Mouse (Mus musculus): ENCODE measurements around the gene Vmn1r228. TPM values are rescaled to one million over a fixed set of nuclear protein-coding genes. Genes with fewer than 3 reads are reported as not detected.

Gene Vmn1r228
- total RNA-seq (2014; fragmentation: Nextera tagmentation) (not detected in 2 replicates), total RNA-seq (2017) (not detected in 2 replicates)

DNA sequence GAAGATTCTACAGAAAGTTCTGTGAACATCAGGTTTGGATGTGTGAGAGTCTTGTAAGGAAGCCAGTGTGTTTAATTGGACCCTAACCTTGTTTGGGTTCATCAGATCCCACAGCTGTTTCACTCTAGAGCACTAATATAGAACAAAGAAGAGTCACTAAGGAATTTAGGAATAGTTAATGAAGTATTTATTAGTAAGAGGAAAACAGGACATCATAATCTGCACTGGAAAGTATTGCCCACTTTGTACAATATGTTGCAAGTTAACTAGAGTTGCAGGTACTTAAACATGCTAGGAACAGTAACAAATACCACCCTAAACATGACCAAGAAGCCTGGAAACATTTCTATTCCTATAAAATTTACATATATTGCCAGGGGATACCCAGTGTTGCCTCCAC is at the start of gene Vmn1r228:
Gene Vmn1r228 (minus strand): TSS at position 101 of the 400 bp plus-strand sequence.
- ATAC-seq (replicated peaks; ENCODE audit: low FRiP score, low TSS enrichment, poor library complexity, severe bottlenecking): no peak

DNA sequence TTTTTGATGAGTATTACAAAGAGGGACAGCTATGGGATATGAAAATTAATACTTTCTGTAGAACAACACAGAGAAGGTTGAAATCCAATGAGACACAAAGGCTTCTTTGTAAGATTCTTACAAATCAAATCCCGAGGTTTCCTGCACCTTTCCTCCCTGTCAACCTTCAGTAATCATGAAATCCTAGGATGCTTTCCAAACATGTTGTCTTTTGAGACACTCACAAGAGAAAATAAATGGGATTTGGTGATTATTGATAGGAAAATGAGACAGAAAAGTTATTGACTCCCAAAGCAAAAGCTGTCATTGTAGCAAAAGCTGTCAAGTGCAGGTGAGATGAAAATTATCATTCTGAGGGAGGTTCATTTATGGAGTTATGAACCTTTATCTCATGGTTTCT is 25.3 kb upstream of the Vmn1r228 start, which contains the start of gene Vmn1r229:
Gene Vmn1r229 (plus strand): TSS at position 301 of the 400 bp plus-strand sequence.
- no peak for ATAC-seq (replicated peaks; ENCODE audit: low FRiP score, low TSS enrichment, poor library complexity, severe bottlenecking)

DNA sequence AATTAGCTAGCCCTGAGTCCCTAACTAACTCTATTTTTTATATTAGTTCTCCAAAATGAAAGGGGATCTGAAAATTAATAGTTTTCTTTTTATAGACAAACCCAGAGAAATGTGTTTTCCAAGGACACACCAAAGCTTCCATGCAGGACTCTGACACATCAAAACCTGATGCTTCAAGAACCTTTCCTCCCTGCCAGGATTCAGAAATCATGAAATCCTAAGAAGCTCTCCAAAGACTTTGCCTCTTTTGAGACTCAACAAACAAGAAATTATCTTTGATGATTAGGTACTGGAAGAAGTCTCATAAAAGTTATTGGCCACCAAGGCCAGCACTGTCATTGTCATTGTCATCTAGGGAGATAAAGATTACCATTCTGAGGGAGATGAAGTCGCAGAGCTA is 56.4 kb downstream of the Vmn1r228 start, which contains the start of gene Vmn1r227:
Gene Vmn1r227 (plus strand): TSS at position 301 of the 400 bp plus-strand sequence.
- ATAC-seq (replicated peaks; ENCODE audit: low FRiP score, low TSS enrichment, poor library complexity, severe bottlenecking): no peak

Other genes with a start within 250 kb of the Vmn1r228 start
- not detected in 2 replicates for gene Vmn2r109, start 221.4 kb downstream of the Vmn1r228 start, total RNA-seq (2014; fragmentation: Nextera tagmentation)
- gene Vmn2r109, start 221.4 kb downstream of the Vmn1r228 start, total RNA-seq (2017): not detected in 2 replicates
- gene Vmn2r110, start 189.7 kb downstream of the Vmn1r228 start, total RNA-seq (2014; fragmentation: Nextera tagmentation): not detected in 2 replicates
- gene Vmn2r110, start 189.7 kb downstream of the Vmn1r228 start, total RNA-seq (2017): under 0.01 TPM in 1 of 2 replicates, not detected in the other
- not detected in 2 replicates for gene Fpr-rs3, start 161.3 kb downstream of the Vmn1r228 start, total RNA-seq (2014; fragmentation: Nextera tagmentation)
- not detected in 2 replicates for gene Fpr-rs3, start 161.3 kb downstream of the Vmn1r228 start, total RNA-seq (2017)
- not detected in 2 replicates for gene Vmn1r226, start 103.3 kb downstream of the Vmn1r228 start, total RNA-seq (2014; fragmentation: Nextera tagmentation)
- not detected in 2 replicates for gene Vmn1r226, start 103.3 kb downstream of the Vmn1r228 start, total RNA-seq (2017)
- not detected in 2 replicates for gene Vmn1r227, start 56.3 kb downstream of the Vmn1r228 start, total RNA-seq (2014; fragmentation: Nextera tagmentation)
- not detected in 2 replicates for gene Vmn1r227, start 56.3 kb downstream of the Vmn1r228 start, total RNA-seq (2017)
- gene Vmn1r229, start 25.4 kb upstream of the Vmn1r228 start, total RNA-seq (2014; fragmentation: Nextera tagmentation): not detected in 2 replicates
- gene Vmn1r229, start 25.4 kb upstream of the Vmn1r228 start, total RNA-seq (2017): not detected in 2 replicates
- not detected in 2 replicates for gene Vmn1r230, start 54.3 kb upstream of the Vmn1r228 start, total RNA-seq (2014; fragmentation: Nextera tagmentation)
- not detected in 2 replicates for gene Vmn1r230, start 54.3 kb upstream of the Vmn1r228 start, total RNA-seq (2017)
- not detected in 2 replicates for gene Vmn1r231, start 118.9 kb upstream of the Vmn1r228 start, total RNA-seq (2014; fragmentation: Nextera tagmentation)
- gene Vmn1r231, start 118.9 kb upstream of the Vmn1r228 start, total RNA-seq (2017): not detected in 2 replicates
- not detected in 2 replicates for gene Vmn1r232, start 133.6 kb upstream of the Vmn1r228 start, total RNA-seq (2014; fragmentation: Nextera tagmentation)
- gene Vmn1r232, start 133.6 kb upstream of the Vmn1r228 start, total RNA-seq (2017): not detected in 2 replicates
- 255 and 359 TPM in 2 replicates for gene Ppp2r1a, start 159.2 kb upstream of the Vmn1r228 start, total RNA-seq (2014; fragmentation: Nextera tagmentation)
- gene Ppp2r1a, start 159.2 kb upstream of the Vmn1r228 start, total RNA-seq (2017): 156 and 200 TPM in 2 replicates
- not detected in 2 replicates for gene Vmn1r233, start 210.3 kb upstream of the Vmn1r228 start, total RNA-seq (2014; fragmentation: Nextera tagmentation)
- gene Vmn1r233, start 210.3 kb upstream of the Vmn1r228 start, total RNA-seq (2017): not detected in 2 replicates
- gene Zfp160, start 222.7 kb upstream of the Vmn1r228 start, total RNA-seq (2014; fragmentation: Nextera tagmentation): 30.8 and 31.7 TPM in 2 replicates
- 25.4 and 39.1 TPM in 2 replicates for gene Zfp160, start 222.7 kb upstream of the Vmn1r228 start, total RNA-seq (2017)

All from megakaryocyte-erythroid progenitor cell, adult 5-6 weeks (primary cell).